Mouse (Mus musculus): ENCODE data around the gene Chil4.
"Not testable (repeated sequence)": the region's sequence is repeated elsewhere in the genome, so short reads cannot be mapped to it uniquely, and the experiment has no call there.

The Chil4 gene

DNA sequence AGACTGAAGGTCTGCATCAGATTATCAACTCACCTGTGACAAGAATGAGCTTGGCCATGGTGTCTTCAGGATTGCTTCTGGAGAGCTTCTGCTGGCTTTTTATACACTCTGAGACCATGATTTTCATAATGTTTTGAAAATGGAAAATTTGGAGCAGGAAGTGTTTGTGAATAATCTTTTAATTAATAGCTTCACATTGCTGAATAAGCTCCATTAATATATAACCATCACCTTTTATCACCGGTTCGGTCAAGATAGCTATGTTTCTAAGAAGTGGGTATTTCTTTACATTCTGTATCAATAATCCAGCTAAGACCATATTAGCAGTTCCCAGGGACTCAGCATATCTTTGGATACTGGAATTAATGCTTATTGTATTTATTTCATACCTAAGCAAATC, at the start of gene Chil4:
Chil4 (minus strand) TSS at position 101 of the 400 bp plus-strand sequence.
- no peak for DNase-seq (ENCODE audit: low spot score in 2 of 2)

DNA sequence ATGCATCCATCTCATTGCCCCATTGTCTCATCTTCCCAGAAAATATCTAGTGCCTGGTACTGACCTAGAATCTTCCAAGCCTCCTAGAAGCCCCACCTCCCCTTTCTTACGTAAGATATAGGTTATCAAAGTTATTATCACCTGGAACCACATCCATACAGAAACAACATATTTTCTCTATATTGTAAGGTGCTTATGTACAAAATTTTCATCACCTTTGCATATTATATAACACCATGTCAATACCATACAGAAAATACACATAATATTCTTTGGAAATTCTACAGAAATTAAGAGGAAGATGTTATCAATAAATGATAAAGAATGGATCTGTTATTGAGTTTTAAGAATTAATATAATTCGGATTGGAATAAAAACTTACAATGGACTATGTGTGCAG, 46.5 kb upstream of the Chil4 start:
- no peak for DNase-seq (ENCODE audit: low spot score in 2 of 2)

DNA sequence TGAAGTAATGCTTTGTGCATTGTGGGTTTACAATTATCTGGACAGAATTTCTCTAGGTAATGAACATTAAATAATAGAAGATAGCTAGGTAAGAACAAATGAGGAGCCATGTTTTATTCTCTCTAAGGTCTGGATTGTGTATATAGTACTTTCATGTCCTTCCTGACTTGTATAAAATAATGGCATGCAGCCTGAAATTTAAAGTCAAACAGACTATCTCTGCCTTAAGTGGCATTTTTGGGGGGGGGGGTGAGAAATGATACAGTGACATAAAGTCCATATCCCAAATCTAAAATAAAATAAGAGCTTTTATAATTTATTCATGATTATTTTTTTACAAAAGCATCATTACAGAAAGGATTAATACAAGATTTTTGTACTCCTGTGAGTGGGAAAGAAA, 45.5 kb upstream of the Chil4 start:
- DNase-seq (ENCODE audit: low spot score in 2 of 2): no peak

DNA sequence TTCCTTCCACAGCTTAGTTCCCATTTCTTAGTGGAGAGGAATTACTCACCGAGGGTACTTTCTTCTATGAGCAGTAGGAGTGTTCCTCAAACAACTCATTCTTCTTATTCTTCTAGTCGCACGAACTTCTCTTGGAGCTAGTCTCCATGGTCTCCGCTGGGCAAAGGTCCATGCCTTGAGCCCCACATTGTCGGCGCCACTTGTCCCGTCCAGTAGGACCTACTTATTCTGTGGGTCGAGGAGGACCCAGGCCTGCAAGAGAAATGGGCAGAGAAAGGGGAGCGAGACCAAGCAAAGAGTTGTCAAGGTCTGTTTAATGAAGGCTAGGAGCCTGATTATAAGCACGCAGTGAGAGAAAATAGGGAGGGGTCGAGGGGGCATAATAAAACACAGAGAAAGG, 37.8 kb upstream of the Chil4 start:
- DNase-seq (ENCODE audit: low spot score in 2 of 2): not testable (repeated sequence)

DNA sequence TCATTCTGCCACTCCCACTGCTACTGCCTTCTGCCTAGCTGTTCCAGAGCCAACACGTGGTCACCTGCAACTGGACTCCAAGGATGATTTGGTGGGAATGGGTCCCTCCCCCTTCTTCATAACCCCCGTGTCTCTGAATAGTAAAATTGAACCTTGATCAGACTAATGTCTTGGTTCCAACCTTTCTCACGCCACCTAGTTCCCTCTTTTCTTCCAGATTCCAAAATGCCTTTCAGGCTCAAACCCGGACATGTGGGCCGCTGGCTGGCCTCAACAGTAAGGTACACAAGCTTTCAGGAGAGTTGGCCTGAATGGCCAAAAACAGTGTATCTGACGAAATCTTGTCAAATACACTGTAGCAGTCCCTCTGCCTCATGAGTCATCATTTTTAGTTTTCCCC, 33.4 kb upstream of the Chil4 start:
- DNase-seq (ENCODE audit: low spot score in 2 of 2): no peak

DNA sequence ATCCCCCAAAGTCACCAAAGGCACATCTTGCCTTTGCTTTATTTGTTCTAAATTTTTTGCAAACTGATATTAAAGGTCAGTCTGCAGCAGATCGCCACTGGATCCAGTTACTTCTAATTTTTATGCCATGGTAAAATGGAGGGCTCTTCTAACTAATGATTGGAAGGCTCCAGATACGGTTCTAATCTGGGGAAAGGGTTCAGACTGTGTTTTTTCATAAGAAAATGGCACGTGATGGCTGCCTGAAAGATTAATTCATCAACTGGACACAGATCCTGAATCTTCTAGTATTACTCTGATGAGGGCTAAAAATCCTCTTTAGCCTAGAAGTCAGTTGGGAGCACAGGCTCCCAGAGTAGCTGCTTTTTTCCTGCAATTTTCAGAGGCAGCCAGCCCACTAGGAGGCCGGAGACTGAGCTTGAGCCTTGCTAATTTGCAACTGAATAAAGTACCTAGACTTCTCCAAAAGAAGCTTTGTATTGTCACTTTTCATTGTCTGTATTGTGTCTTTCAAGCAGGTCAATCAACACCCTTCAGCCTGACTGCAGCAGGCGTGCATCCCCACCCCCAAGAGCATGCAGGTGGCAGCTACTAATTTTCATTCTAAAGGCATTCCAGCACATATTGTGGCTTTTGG, 31.6 kb upstream of the Chil4 start:
- DNase-seq (ENCODE audit: low spot score in 2 of 2): not testable (repeated sequence)

DNA sequence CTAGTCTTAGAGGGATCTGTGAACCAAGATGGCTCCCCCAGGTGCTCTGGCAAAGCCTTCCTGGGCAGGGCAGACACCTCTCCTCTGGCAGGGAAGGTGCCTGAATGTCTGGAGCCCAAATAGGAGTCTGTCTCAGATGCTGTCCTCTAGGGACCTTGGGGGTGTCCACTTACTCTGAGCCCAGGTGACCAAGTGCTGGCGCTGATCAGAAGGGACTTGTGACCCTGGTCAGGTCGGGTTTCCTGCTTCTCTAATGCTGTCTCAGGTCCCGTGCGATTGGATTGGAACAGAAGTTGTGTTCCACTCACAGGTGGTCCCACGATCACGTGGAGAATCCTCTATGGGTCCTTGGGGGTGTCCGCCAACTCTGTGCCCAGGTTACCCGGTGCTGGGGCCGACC, 28.1 kb upstream of the Chil4 start:
- DNase-seq (ENCODE audit: low spot score in 2 of 2): not testable (repeated sequence)

DNA sequence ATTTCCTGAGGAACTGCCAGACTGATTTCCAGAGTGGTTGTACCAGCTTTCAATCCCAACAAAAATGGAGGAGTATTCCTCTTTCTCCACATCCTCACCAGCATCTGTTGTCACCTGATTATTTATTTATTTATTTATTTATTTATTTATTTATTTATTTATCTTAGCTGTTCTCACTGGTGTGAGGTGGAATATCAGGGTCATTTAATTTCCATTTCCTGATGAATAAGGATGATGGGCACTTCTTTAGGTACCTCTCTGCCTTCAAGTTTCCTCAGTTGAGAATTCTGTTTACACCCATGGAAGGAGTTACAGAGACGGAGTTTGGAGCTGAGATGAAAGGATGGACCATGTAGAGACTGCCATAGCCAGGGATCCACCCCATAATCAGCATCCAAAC, 20.9 kb upstream of the Chil4 start:
- DNase-seq (ENCODE audit: low spot score in 2 of 2): not testable (repeated sequence)

DNA sequence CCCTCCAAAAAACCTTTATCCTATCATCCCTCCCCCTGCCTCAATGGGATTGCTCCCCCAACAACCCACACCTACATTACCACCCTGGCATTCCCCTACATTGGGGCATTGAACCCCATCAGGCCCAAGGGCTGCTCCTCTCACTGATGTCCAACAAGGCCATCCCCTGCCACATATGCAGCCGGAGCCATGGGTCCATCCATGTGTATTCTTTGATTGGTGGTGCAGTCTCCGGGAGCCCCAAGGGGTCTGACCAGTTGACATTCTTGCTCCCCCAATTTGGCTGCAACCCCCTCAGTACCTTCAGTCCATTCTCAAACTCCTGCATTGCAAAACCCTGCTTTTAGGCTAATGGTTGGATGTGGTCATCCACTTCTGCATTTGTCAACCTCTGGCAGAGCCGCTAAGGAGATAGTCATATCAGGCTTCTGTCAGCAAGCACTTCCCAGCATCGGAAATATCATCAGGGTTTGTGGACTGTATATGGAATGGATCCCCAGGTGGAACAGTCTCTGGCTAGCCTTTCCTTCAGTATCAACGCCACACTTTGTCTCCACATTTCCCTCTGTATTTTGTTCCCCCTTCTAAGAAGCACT, 20.0 kb upstream of the Chil4 start:
- no peak for DNase-seq (ENCODE audit: low spot score in 2 of 2)

DNA sequence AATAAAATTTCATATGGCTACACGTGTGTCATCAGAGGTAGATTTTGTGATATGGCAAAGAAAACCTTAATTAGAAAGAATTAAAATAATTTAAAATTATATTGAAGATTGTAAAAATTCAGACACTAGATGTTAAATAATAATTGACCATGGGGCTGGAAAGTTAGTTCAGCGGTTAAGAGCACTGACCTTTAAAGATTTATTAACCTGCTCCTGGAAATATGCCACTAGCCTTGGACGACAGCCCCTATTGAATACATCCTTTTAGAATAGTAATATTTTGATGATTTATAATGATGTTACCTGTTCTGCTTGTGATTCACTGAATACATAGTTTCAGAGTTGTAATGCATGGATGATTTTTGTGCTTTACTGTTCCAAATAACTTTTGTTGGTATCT, 4.1 kb upstream of the Chil4 start:
- DNase-seq (ENCODE audit: low spot score in 2 of 2): not testable (repeated sequence)

DNA sequence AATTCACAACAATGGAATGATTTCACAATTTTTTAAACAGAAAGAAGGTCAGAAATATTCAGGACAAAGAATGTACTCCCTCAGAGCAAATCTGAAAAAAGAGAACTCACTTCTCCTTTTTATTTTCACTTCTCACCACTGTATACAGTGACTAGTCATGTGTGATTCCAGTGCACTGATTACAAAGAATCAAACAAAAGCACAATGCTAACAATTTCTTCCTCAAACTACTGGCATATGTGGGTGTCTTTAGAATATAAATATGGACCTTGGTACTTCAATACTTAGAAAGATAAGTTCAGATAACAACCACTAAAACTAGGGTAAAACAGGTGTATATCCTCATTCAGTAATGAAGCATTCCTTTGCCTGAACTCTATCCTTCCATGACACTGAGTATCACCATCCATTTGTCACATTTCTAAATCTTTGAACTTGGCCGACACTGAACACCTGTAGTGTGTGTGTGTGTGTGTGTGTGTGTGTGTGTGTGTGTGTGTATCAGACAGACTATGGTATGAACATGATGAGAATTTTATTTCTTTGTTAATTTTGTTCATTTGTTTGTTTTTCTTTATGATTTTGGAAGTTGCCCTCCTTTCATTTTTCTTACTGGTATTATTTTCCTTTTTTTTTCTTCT, 2.4 kb upstream of the Chil4 start:
- DNase-seq (ENCODE audit: low spot score in 2 of 2): no peak

DNA sequence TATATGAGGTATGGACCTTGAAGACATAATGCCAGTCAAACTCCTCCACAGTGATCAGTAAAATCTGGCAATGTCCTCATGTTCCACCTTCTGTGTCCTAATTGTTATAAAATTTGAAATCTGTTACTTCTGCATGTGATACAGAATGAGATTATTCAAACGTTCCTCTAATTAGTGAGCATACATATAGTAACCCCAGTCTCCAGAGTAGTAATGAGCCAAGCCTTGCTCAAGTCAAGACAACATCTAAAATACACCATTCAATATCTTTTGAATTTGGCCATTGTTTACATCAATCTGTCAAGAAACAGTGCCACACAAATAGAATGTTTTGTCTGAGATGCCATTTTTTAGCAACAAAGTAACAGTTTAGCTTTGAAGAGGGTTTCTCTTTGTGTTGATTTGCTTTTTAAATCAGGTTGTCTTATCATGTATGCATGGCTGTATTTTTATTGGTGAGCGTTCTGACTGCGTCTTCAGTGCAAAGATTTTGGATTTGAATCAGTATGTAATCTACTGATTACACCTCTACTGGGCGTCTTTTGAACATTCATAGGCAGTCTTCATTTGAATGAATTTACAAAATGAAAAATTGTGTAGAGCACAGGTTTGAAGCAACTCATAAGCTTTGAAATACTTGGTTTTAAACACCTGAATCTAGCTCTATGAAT, 888 bp downstream of the Chil4 start:
- DNase-seq (ENCODE audit: low spot score in 2 of 2): not testable (repeated sequence)

DNA sequence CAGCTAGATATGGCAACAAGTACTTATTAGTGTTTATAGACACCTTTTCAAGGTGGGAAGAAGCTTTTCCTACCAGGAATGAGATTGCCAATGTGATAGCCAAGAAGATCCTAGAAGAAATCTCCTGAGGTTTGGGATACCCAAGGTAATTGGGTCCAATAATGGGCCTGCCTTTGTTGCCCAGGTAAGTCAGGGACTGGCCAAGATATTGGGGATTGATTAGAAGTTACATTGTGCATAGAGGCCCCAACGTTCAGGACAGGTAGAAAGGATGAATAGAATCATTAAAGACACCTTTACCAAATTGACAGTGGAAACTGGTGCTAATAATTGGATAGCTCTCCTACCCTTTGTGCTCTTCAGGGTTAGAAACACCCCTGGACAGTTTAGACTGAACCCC, 21.3 kb downstream of the Chil4 start:
- DNase-seq (ENCODE audit: low spot score in 2 of 2): not testable (repeated sequence)

DNA sequence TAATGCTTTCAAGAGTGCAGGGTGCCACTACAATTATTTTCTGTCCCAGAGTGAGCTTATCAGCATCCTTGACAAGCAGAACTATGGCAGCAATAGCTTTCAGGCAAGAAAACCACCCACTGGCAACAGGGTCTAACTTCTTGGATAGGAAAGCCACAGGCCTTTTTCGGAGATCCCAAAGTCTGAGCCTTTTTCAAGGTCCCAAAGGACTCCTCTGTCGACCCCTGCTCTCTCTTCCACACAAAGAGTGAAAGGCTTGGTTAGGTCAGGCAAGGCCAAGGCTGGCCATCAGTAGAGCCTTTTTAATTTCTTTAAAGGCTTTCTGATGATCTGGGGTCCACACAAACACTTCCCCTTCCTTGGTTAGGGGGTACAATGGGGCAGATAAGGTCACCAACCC, 22.1 kb downstream of the Chil4 start:
- DNase-seq (ENCODE audit: low spot score in 2 of 2): not testable (repeated sequence)

DNA sequence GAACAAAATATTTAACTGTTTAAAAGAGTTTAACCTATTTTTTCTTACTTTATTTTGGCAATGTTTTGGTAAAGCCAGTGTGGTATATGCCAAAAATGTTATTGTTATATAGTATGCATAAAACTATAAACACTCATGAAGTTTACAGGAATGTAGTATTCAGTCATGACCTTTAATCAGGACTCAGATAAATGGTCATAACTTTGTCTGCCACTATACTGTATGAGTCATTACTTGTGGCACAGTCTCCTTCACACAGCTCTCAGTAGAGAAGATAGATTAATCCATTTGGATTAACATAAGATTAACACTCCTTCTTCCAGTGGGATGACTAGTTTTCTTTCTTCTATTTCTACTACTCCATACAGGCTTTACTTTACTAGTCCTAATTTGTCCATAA, 23.0 kb downstream of the Chil4 start:
- DNase-seq (ENCODE audit: low spot score in 2 of 2): no peak

DNA sequence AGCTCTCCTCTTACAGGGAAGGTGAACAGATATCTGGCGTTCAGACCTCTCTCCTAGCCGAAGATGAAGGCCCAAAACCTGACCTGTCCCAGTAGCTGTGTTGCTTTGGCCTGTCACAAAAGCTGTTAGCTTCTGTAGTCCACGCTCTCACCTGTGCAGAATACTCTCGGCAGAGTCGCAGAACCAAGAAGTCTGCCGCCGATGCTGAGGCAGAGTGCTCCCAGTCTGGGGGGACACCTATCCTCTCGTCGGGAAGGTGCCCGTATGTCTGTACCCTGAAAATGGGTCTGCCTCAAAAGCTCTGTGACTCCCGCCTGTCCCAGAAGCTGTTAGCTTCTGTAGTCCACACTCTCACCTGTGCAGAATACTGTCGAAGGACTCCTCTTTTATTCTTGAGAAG, 23.8 kb downstream of the Chil4 start:
- DNase-seq (ENCODE audit: low spot score in 2 of 2): no peak

DNA sequence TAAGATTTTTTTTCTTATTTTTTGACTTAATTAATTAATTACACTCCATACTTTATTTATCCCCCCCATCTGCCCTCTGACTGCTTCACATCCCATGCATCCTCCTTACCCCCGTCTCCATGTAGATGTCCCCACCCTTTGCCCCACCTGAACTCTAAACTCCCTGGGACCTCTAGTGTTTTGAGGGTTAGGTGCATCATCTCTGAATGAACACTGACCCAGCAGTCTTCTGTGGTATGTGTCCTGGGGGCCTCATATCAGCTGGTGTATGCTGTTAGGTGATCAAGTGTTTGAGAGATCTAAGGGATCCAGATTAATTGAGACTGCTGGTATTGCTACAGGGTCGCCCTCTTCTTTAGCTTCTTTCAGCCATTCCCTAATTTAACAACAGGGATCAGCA, 31.3 kb downstream of the Chil4 start:
- DNase-seq (ENCODE audit: low spot score in 2 of 2): no peak

DNA sequence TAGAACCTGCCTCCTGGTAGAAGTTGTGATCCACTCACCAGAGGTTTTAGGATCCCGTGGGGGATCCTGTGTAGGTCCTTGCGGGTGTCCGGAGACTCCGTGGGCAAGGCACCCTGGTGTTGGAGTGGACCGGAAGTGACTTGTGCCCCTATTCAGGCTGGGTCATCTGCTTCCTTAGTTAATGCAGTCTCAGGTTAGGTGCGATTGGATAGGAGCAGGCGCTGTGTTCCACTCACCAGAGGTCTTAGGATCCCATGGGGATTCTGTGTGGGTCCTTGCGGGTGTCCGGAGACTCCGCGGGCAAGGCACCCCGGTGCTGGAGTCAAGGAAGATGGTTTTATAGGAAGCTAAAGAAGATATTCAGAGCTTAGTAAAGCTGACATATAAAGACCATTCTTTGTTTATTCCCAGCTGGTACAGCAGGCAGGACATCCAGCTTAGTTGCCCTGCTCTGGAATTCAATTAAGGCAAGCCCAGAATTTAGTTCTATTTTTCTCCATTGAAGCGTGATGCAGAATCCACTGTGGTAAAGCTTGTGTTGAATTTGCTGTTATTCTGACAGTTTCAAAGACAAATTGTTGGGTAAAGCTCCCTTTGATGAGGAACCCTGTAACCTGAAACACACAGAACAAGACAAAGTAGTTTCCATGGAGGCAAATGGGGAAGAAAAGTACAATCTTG, 41.7 kb downstream of the Chil4 start:
- DNase-seq (ENCODE audit: low spot score in 2 of 2): no peak

DNA sequence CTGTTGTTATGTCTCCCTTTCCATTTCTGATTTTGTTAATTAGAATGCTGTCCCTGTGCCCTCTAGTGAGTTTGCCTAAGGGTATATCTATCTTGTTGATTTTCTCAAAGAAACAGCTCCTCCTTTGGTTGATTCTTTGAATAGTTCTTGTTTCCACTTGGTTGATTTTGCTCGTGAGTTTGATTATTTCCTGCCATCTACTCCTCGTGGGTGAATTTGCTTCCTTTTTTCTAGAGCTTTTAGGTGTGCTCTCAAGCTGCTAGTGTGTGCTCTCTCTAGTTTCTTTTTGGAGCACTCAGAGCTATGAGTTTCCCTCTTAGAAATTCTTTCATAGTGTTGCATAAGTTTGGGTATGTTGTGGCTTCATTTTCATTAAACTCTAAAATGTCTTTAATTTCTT, 44.3 kb downstream of the Chil4 start:
- not testable (repeated sequence) for DNase-seq (ENCODE audit: low spot score in 2 of 2)

DNA sequence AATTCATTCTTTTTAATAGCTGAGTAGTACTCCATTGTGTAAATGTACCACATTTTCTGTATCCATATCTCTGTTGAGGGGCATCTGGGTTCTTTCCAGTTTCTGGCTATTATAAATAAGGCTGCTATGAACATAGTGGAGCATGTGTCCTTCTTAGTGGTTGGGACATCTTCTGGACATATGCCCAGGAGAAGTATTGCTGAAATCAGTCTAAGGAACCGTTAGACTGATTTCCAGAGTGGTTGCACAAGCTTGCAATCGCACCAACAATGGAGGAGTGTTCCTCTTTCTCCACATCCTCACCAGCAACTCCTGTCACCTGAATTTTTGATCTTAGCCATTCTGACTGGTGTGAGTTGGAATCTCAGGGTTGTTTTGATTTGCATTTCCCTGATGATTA, 46.8 kb downstream of the Chil4 start:
- not testable (repeated sequence) for DNase-seq (ENCODE audit: low spot score in 2 of 2)

DNA sequence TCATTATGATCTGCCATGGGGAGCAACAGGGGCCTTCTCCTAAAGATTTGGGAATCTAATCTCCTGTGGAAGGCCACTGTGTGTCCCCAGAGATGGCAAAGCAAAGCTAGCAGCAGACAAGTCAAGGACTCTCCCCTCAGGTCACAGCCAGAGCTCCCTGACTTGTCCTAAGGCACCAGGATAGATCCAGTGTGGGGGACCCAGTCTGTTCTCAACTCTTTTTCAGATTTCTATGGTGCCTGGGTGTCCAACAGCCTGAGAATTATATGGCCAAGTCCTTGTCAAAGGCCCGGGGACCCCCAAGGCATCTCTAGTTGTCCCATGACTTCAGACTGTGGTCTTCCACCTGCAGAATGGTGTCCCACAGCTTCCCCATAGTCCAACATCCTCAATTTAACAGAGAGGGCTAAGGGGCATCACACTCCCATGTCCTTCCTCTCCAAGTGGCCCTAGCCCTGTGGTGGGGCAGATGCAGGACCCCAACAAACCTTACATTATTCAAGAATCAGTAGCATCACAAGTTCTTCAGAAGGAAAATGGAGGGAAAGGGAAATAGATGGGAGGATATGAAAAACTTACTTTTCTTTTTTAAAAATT, 48.1 kb downstream of the Chil4 start:
- no peak for DNase-seq (ENCODE audit: low spot score in 2 of 2)

DNA sequence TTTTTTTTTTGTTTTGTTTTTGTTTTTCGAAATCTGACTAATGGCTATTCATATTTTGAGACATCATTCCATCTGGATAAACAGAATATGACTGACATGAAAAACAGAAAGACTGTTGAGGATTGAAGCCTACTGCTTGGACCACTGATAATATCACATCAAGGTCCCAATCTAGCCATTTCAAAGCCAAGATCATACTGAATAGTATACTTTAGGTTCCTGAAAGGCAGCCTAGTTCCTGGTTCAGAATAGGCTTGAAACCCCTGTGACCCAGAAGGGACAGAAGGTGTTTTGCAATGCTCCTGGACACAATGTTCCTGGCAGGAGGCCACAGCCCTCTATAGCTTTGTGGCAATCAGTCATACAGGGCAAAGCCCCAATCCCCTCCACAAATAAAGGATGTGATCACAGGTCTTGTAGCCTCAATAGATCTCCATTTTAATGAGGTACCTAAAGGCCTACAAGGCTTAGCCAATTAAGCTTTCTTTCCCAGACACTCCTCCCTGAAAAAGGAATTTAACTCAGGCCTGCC, 48.7 kb downstream of the Chil4 start:
- no peak for DNase-seq (ENCODE audit: low spot score in 2 of 2)
